8 mouse cellular contexts compared by ENCODE assay signal in the genomic region with DNA sequence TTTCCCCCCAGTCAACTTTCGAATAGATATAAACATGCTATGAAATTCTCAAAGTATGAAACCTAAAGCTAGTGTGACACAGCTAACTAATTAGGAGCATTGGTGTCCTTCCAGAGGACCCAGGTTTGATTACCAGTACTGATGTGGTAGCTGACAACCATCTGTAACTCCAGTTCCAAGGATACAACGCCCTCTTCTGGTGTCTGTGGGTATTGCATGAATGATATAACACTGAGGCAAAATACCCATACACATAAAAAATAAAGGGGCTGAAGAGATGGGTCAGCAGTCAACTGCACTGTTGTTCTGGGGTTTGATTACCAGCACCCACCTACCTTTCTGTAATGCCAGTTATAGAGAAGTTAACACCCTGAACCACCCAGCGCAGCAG. TPM values are rescaled to one million over a fixed set of nuclear protein-coding genes. Genes with fewer than 3 reads are reported as not detected.
DNase-seq lines count a peak whose midpoint lies in the region; ATAC-seq and TF ChIP-seq lines count a peak whose summit lies in the region.

No protein-coding gene starts in this region.

- H3K27ac ChIP-seq in limb, embryonic 12.5 days = peak overlapping the region; percentile 41; the same call in 1 of the 2 replicates
- no peak overlapping the region for H3K27ac ChIP-seq in limb, embryonic 10.5 days
- peak overlapping the region; percentile 84 for H3K27ac ChIP-seq in hindbrain, embryonic 13.5 days

- TF ChIP-seq POLR2A in brain, embryonic 14.5 days (IDR thresholded peaks at IDR 0.05; ENCODE audit: borderline replicate concordance, extremely low read depth, insufficient read depth, insufficient read length, poor library complexity, severe bottlenecking) = no peak

- H3K4me3 ChIP-seq in limb, embryonic 12.5 days (replicated peaks) = no peak overlapping the region
- H3K4me3 ChIP-seq in limb, embryonic 10.5 days = no peak overlapping the region
- H3K4me3 ChIP-seq in hindbrain, embryonic 13.5 days = no peak overlapping the region

- peak; percentile 40; the same call in 1 of the 2 replicates for TF ChIP-seq CTCF in brain, embryonic 14.5 days (IDR thresholded peaks at IDR 0.05; ENCODE audit: borderline replicate concordance, extremely low read depth, insufficient read depth, insufficient read length)

- WGBS in limb, embryonic 12.5 days = 64% methylated on average over 3 of the region's 3 CpGs
- WGBS in limb, embryonic 10.5 days = 65% methylated on average over 3 of the region's 3 CpGs
- 66% methylated on average over 3 of the region's 3 CpGs for WGBS in hindbrain, embryonic 13.5 days

- H3K4me2 ChIP-seq in limb, embryonic 12.5 days = no peak overlapping the region
- H3K4me2 ChIP-seq in hindbrain, embryonic 13.5 days = no peak overlapping the region

- peaks cover 6% of the 10 kb centered on the region; the same call in 1 of the 2 replicates for H3K9me3 ChIP-seq in limb, embryonic 12.5 days
- H3K9me3 ChIP-seq in limb, embryonic 10.5 days (replicated peaks) = no peaks in the 10 kb centered on the region
- no peaks in the 10 kb centered on the region for H3K9me3 ChIP-seq in hindbrain, embryonic 13.5 days

- H3K9ac ChIP-seq in limb, embryonic 12.5 days (replicated peaks) = no peak overlapping the region
- no peak overlapping the region; the same call in 1 of the 2 replicates for H3K9ac ChIP-seq in hindbrain, embryonic 13.5 days

- peaks cover 27% of the 10 kb centered on the region for H3K4me1 ChIP-seq in limb, embryonic 12.5 days (replicated peaks)
- H3K4me1 ChIP-seq in limb, embryonic 10.5 days = peaks cover 35% of the 10 kb centered on the region
- H3K4me1 ChIP-seq in hindbrain, embryonic 13.5 days (replicated peaks) = peaks cover 39% of the 10 kb centered on the region

- intact Hi-C loops in left cerebral cortex, postnatal 14 days (cut with DNase I) = no loop called here
- intact Hi-C loops in left cerebral cortex, postnatal 36 days (cut with DNase I) = no loop called here

- no peak for ATAC-seq in limb, embryonic 12.5 days (ENCODE audit: insufficient number of reproducible peaks, insufficient read depth, low FRiP score, low TSS enrichment, low read depth)
- ATAC-seq in hindbrain, embryonic 13.5 days (ENCODE audit: low FRiP score) = no peak

- no peak for DNase-seq in limb, embryonic 10.5 days (ENCODE audit: low spot score)
- peak; percentile 14 for DNase-seq in brain, embryonic 14.5 days (ENCODE audit: low read depth)
- DNase-seq in lung, postnatal 36 days = peak; percentile 60
- DNase-seq in left cerebral cortex, postnatal 14 days (ENCODE audit: low spot score in 2 of 2) = no peak
- no peak for DNase-seq in left cerebral cortex, postnatal 36 days (ENCODE audit: low spot score in 2 of 2)
- no peak for DNase-seq in kidney, postnatal 4 days

- peaks cover 55% of the 10 kb centered on the region for H3K36me3 ChIP-seq in limb, embryonic 12.5 days
- peaks cover 63% of the 10 kb centered on the region for H3K36me3 ChIP-seq in limb, embryonic 10.5 days
- peaks cover 16% of the 10 kb centered on the region for H3K36me3 ChIP-seq in hindbrain, embryonic 13.5 days

- H3K27me3 ChIP-seq in limb, embryonic 12.5 days = no peaks in the 10 kb centered on the region
- H3K27me3 ChIP-seq in limb, embryonic 10.5 days (ENCODE audit: low read depth, poor library complexity, severe bottlenecking) = no peaks in the 10 kb centered on the region
- no peaks in the 10 kb centered on the region for H3K27me3 ChIP-seq in hindbrain, embryonic 13.5 days

RNA-seq across cellular contexts. Expression of a gene that starts 3.6 kb away (rescaled TPM):
- polyA plus RNA-seq in limb, embryonic 12.5 days (2016; fragmentation: Nextera tagmentation; extraction: Ambion mirVana) = 121 and 124 TPM in 2 replicates
- polyA plus RNA-seq in limb, embryonic 10.5 days (2016; fragmentation: Nextera tagmentation; extraction: Ambion mirVana) = 35.1 and 70.5 TPM in 2 replicates
- polyA plus RNA-seq in brain, embryonic 14.5 days (2012; rRNA removed) = 321 and 358 TPM in 2 replicates
- 92.4 and 93.5 TPM in 2 replicates for polyA plus RNA-seq in hindbrain, embryonic 13.5 days (2015; fragmentation: Nextera tagmentation; extraction: Ambion mirVana)
- 100 to 1,000 TPM; 531 to 563 TPM for total RNA-seq in left cerebral cortex, postnatal 14 days (2021)
- total RNA-seq in left cerebral cortex, postnatal 36 days (2021) = 100 to 1,000 TPM; 421 to 443 TPM

RNA-seq across cellular contexts. Expression of a gene that starts 22.5 kb away (rescaled TPM):
- 126 and 136 TPM in 2 replicates for polyA plus RNA-seq in limb, embryonic 12.5 days (2016; fragmentation: Nextera tagmentation; extraction: Ambion mirVana)
- 140 and 151 TPM in 2 replicates for polyA plus RNA-seq in limb, embryonic 10.5 days (2016; fragmentation: Nextera tagmentation; extraction: Ambion mirVana)
- polyA plus RNA-seq in brain, embryonic 14.5 days (2012; rRNA removed) = 84.1 and 111 TPM in 2 replicates
- 103 and 105 TPM in 2 replicates for polyA plus RNA-seq in hindbrain, embryonic 13.5 days (2015; fragmentation: Nextera tagmentation; extraction: Ambion mirVana)
- total RNA-seq in left cerebral cortex, postnatal 14 days (2021) = 100 to 1,000 TPM in 1 of 2 experiments, 10 to 100 TPM in 1; 92.0 to 106 TPM
- total RNA-seq in left cerebral cortex, postnatal 36 days (2021) = 100 to 1,000 TPM in 1 of 2 experiments, 10 to 100 TPM in 1; 97.9 to 108 TPM

RNA-seq across cellular contexts. Expression of a gene that starts 22.7 kb away (rescaled TPM):
- polyA plus RNA-seq in limb, embryonic 12.5 days (2016; fragmentation: Nextera tagmentation; extraction: Ambion mirVana) = 42.5 and 42.6 TPM in 2 replicates
- polyA plus RNA-seq in limb, embryonic 10.5 days (2016; fragmentation: Nextera tagmentation; extraction: Ambion mirVana) = 45.2 and 51.6 TPM in 2 replicates
- 26.7 and 28.7 TPM in 2 replicates for polyA plus RNA-seq in brain, embryonic 14.5 days (2012; rRNA removed)
- polyA plus RNA-seq in hindbrain, embryonic 13.5 days (2015; fragmentation: Nextera tagmentation; extraction: Ambion mirVana) = 34.9 and 35.5 TPM in 2 replicates
- 10 to 100 TPM; 36.8 to 42.0 TPM for total RNA-seq in left cerebral cortex, postnatal 14 days (2021)
- 10 to 100 TPM; 36.4 to 43.1 TPM for total RNA-seq in left cerebral cortex, postnatal 36 days (2021)

RNA-seq across cellular contexts. Expression of a gene that starts 25.3 kb away (rescaled TPM):
- 24.2 and 25.4 TPM in 2 replicates for polyA plus RNA-seq in limb, embryonic 12.5 days (2016; fragmentation: Nextera tagmentation; extraction: Ambion mirVana)
- polyA plus RNA-seq in limb, embryonic 10.5 days (2016; fragmentation: Nextera tagmentation; extraction: Ambion mirVana) = 23.0 and 24.7 TPM in 2 replicates
- 5.7 TPM in 2 replicates for polyA plus RNA-seq in brain, embryonic 14.5 days (2012; rRNA removed)
- 7.1 and 8.7 TPM in 2 replicates for polyA plus RNA-seq in hindbrain, embryonic 13.5 days (2015; fragmentation: Nextera tagmentation; extraction: Ambion mirVana)
- 1 to 10 TPM; 2.6 to 2.9 TPM for total RNA-seq in left cerebral cortex, postnatal 14 days (2021)
- 1 to 10 TPM; 2.9 to 4.7 TPM for total RNA-seq in left cerebral cortex, postnatal 36 days (2021)

RNA-seq across cellular contexts. Expression of a gene that starts 32.5 kb away (rescaled TPM):
- 23.7 and 28.2 TPM in 2 replicates for polyA plus RNA-seq in limb, embryonic 12.5 days (2016; fragmentation: Nextera tagmentation; extraction: Ambion mirVana)
- polyA plus RNA-seq in limb, embryonic 10.5 days (2016; fragmentation: Nextera tagmentation; extraction: Ambion mirVana) = 14.2 and 20.6 TPM in 2 replicates
- polyA plus RNA-seq in brain, embryonic 14.5 days (2012; rRNA removed) = 82.8 and 115 TPM in 2 replicates
- polyA plus RNA-seq in hindbrain, embryonic 13.5 days (2015; fragmentation: Nextera tagmentation; extraction: Ambion mirVana) = 163 and 166 TPM in 2 replicates
- 100 to 1,000 TPM in 1 of 2 experiments, 10 to 100 TPM in 1; 95.7 to 101 TPM for total RNA-seq in left cerebral cortex, postnatal 14 days (2021)
- 100 to 1,000 TPM; 150 to 171 TPM for total RNA-seq in left cerebral cortex, postnatal 36 days (2021)

Comparison
In these comparisons a context has a peak if more than half of its experiments do, and no peak if none do; other contexts are left out.
1. DNase-seq: peak in brain, embryonic 14.5 days (single experiment) and lung, postnatal 36 days (single experiment); none in limb, embryonic 10.5 days (single experiment), left cerebral cortex, postnatal 14 days (0 of 2), left cerebral cortex, postnatal 36 days (0 of 2) and kidney, postnatal 4 days (0 of 2).